Mouse (Mus musculus): ENCODE measurements at regions not wholly inside any gene's neighbourhood (a gene's known extent, or its start where the extent isn't known, plus 50 kb on each side); places are given as distances from the start of the nearest gene placed in this dataset.

DNA sequence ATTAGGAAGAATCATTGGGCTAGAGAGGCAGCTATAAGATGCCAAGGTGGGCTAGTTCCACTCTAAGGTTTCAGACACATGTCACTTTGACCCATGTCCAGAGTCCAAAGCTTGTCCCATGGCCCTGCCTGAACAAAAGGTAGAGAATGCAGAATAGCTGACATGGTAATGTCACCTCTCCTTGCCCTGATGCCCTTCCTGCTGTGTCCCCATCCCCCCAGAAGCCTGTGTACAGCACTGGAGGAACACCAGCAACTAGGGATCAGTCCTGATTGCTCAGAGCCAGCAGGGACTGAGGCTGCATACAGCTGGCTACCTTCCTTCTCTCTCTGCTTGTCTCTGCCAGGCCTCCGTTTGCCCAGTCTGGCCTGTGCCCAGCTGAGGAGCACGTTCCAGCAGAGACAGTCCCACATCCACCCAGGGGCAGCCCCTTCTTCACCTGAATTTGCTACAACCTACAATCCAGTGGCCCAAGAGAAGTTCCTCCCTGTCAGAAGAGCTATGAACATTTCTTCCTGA lies 61.7 kb upstream of the Otos start:
- H3K27ac ChIP-seq (ENCODE audit: insufficient read depth, low read depth), result no peak overlapping the region
- H3K79me2 ChIP-seq (replicated peaks; ENCODE audit: control insufficient read depth, extremely low read depth, insufficient read depth, poor library complexity, severe bottlenecking), result no peaks in the 10 kb centered on the region
- no peak overlapping the region for H3K9ac ChIP-seq (ENCODE audit: insufficient read depth, low read depth)
- TF ChIP-seq NELFE (IDR thresholded peaks at IDR 0.05; ENCODE audit: low read depth, low read length) (no peak), GABPA (IDR thresholded peaks at IDR 0.05; ENCODE audit: insufficient replicate concordance, low read depth, low read length) (no peak), ZNF384 (IDR thresholded peaks at IDR 0.05; ENCODE audit: low read depth, low read length) (no peak)
- no peak for DNase-seq (ENCODE audit: extremely low read depth)
- peaks cover 79% of the 10 kb centered on the region for H3K27me3 ChIP-seq (replicated peaks)
- H3K4me2 ChIP-seq (ENCODE audit: insufficient read depth, low read depth, poor library complexity, severe bottlenecking), result no peak overlapping the region
- no peaks in the 10 kb centered on the region for H3K36me3 ChIP-seq (replicated peaks in 1 of 2; ENCODE audit: control insufficient read depth in 1 of 2, insufficient read depth in 1 of 2, low read length in 1 of 2)
- H3K4me3 ChIP-seq (replicated peaks in 1 of 3; ENCODE audit: low read depth in 2 of 3, low read length in 2 of 3, poor library complexity in 1 of 3), result no peak overlapping the region
- H3K9me3 ChIP-seq (replicated peaks; ENCODE audit: low read length), result peaks cover 12% of the 10 kb centered on the region
- no peaks in the 10 kb centered on the region for H3K4me1 ChIP-seq (ENCODE audit: control insufficient read depth in 1 of 2, insufficient read depth in 2 of 2)
- in situ Hi-C loops (cut with MboI; ENCODE audit: low pct_ligation_motif_present, low pct_unique_long_range_greater_than_20kb, low sequenced_read_pairs), result no loop called here
- dilution Hi-C loops (cut with MboI; ENCODE audit: extremely low pct_ligation_motif_present, extremely low pct_unique_long_range_greater_than_20kb, low sequenced_read_pairs), result no loop called here

DNA sequence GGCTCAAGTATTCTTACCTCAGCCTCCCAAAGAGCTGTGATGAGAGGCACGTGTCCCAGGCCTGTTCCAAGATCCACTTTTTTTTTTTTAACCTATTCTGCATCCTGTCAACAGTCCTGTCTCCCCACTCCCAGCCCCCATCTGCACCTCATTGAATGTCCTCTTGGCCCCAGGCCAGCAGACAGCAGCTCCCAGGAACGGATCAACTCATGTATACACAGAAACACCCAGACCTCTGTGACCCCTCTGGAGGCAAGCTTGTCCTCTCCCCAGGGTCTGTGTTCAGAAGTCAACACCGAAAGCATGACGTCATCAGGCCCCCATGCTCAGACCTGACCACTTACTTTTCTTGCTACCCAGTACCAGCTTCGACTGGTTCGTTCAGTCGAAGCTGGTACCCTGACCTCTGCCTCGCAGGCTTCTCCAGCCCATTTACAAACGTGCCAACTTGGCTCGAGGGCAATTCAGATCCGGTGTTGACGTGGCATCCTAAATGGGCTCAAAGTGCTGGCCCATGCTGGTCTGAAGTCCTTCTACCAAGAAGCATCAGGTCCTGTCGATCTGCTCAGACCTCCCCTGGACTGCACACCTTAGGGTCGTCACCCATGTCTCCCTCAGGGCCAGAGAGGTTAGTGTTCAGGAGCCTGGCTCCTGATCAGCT lies 60.7 kb upstream of the Otos start:
- no peak overlapping the region for H3K4me2 ChIP-seq (ENCODE audit: insufficient read depth, low read depth, poor library complexity, severe bottlenecking)
- H3K9me3 ChIP-seq (replicated peaks; ENCODE audit: low read length), result peaks cover 12% of the 10 kb centered on the region
- TF ChIP-seq ELF1 (IDR thresholded peaks at IDR 0.05; ENCODE audit: low read depth, low read length) (no peak), ZKSCAN1 (IDR thresholded peaks at IDR 0.05; ENCODE audit: borderline replicate concordance, low read depth, low read length) (no peak), BHLHE40 (IDR thresholded peaks at IDR 0.05; ENCODE audit: low read depth, low read length) (no peak), TBP (conservative IDR thresholded peaks at IDR 0.05; ENCODE audit: low read depth, low read length) (no peak), ZNF384 (IDR thresholded peaks at IDR 0.05; ENCODE audit: low read depth, low read length) (no peak), NELFE (IDR thresholded peaks at IDR 0.05; ENCODE audit: low read depth, low read length) (no peak), USF1 (IDR thresholded peaks at IDR 0.05; ENCODE audit: low read depth, low read length) (no peak), NRF1 (IDR thresholded peaks at IDR 0.05; ENCODE audit: low read depth, low read length) (no peak), MAZ (IDR thresholded peaks at IDR 0.05; ENCODE audit: low read depth, low read length) (no peak), IRF4 (IDR thresholded peaks at IDR 0.05; ENCODE audit: low read depth, low read length) (no peak), JUND (conservative IDR thresholded peaks at IDR 0.05; ENCODE audit: low read depth, low read length) (no peak), KAT2A (IDR thresholded peaks at IDR 0.05; ENCODE audit: insufficient replicate concordance, low read length) (no peak), POLR2A (IDR thresholded peaks at IDR 0.05; ENCODE audit: low read depth, low read length) (no peak), TCF12 (IDR thresholded peaks at IDR 0.05; ENCODE audit: low read depth, low read length) (no peak), CHD2 (IDR thresholded peaks at IDR 0.05; ENCODE audit: low read length) (no peak)
- no peaks in the 10 kb centered on the region for H3K36me3 ChIP-seq (replicated peaks in 1 of 2; ENCODE audit: control insufficient read depth in 1 of 2, insufficient read depth in 1 of 2, low read length in 1 of 2)
- peaks cover 71% of the 10 kb centered on the region for H3K27me3 ChIP-seq (replicated peaks)
- in situ Hi-C loops (cut with MboI; ENCODE audit: low pct_ligation_motif_present, low pct_unique_long_range_greater_than_20kb, low sequenced_read_pairs), result no loop called here
- H3K4me1 ChIP-seq (ENCODE audit: control insufficient read depth in 1 of 2, insufficient read depth in 2 of 2), result no peaks in the 10 kb centered on the region
- no peak overlapping the region for H3K27ac ChIP-seq (ENCODE audit: insufficient read depth, low read depth)
- no peak overlapping the region for H3K4me3 ChIP-seq (replicated peaks in 1 of 3; ENCODE audit: low read depth in 2 of 3, low read length in 2 of 3, poor library complexity in 1 of 3)
- dilution Hi-C loops (cut with MboI; ENCODE audit: extremely low pct_ligation_motif_present, extremely low pct_unique_long_range_greater_than_20kb, low sequenced_read_pairs), result no loop called here
- no peak for DNase-seq (ENCODE audit: extremely low read depth)
- H3K79me2 ChIP-seq (replicated peaks; ENCODE audit: control insufficient read depth, extremely low read depth, insufficient read depth, poor library complexity, severe bottlenecking), result no peaks in the 10 kb centered on the region
- H3K9ac ChIP-seq (ENCODE audit: insufficient read depth, low read depth), result no peak overlapping the region
